Mouse (Mus musculus): ENCODE measurements at regions not wholly inside any gene's neighbourhood (a gene's known extent, or its start where the extent isn't known, plus 50 kb on each side); places are given as distances from the start of the nearest gene placed in this dataset.

GRCm38 (mm10) chr15:67283275-67283972, 782.7 kb upstream of the Lrrc6 start:
- no peaks in the 10 kb centered on the region for H3K4me1 ChIP-seq (ENCODE audit: control insufficient read depth, insufficient read depth, low read length)
- no peak overlapping the region for H3K27ac ChIP-seq (ENCODE audit: insufficient read depth, low read length)
- no peak overlapping the region for H3K4me3 ChIP-seq (ENCODE audit: insufficient read depth, low read length)
- TF ChIP-seq POLR2A (IDR thresholded peaks at IDR 0.05; ENCODE audit: extremely low read depth, insufficient read depth, low read length) = no peak

- Histone ChIP-seq H3K4me1 (ENCODE audit: control insufficient read depth, insufficient read depth, low read length) (no peaks in the 10 kb centered on the region), H3K27ac (ENCODE audit: insufficient read depth, low read length) (no peak overlapping the region), H3K4me3 (ENCODE audit: insufficient read depth, low read length) (no peak overlapping the region)
- TF ChIP-seq CTCF (IDR thresholded peaks at IDR 0.05; ENCODE audit: extremely low read depth, insufficient read depth, low read length) (no peak), POLR2A (IDR thresholded peaks at IDR 0.05; ENCODE audit: extremely low read depth, insufficient read depth, low read length) (no peak)
Observed at GRCm38 (mm10) chr15:67278869-67279268, 778.2 kb upstream of the Lrrc6 start.

- H3K4me1 ChIP-seq (ENCODE audit: control insufficient read depth, insufficient read depth, low read length) = no peaks in the 10 kb centered on the region
- no peak overlapping the region for H3K4me3 ChIP-seq (ENCODE audit: insufficient read depth, low read length)
- TF ChIP-seq CTCF (IDR thresholded peaks at IDR 0.05; ENCODE audit: extremely low read depth, insufficient read depth, low read length) (no peak), POLR2A (IDR thresholded peaks at IDR 0.05; ENCODE audit: extremely low read depth, insufficient read depth, low read length) (no peak)
- H3K27ac ChIP-seq (ENCODE audit: insufficient read depth, low read length) = no peak overlapping the region
Observed at GRCm38 (mm10) chr15:67275058-67275457, 774.3 kb upstream of the Lrrc6 start.

- Histone ChIP-seq H3K4me1 (ENCODE audit: control insufficient read depth, insufficient read depth, low read length) (no peaks in the 10 kb centered on the region), H3K27ac (ENCODE audit: insufficient read depth, low read length) (no peak overlapping the region), H3K4me3 (ENCODE audit: insufficient read depth, low read length) (no peak overlapping the region)
- no peak for TF ChIP-seq POLR2A (IDR thresholded peaks at IDR 0.05; ENCODE audit: extremely low read depth, insufficient read depth, low read length)
- no peak for TF ChIP-seq CTCF (IDR thresholded peaks at IDR 0.05; ENCODE audit: extremely low read depth, insufficient read depth, low read length)
Observed at GRCm38 (mm10) chr15:67272397-67272796, 771.7 kb upstream of the Lrrc6 start.

- Histone ChIP-seq H3K4me3 (ENCODE audit: insufficient read depth, low read length) (no peak overlapping the region), H3K4me1 (ENCODE audit: control insufficient read depth, insufficient read depth, low read length) (no peaks in the 10 kb centered on the region), H3K27ac (ENCODE audit: insufficient read depth, low read length) (no peak overlapping the region)
- no peak for TF ChIP-seq POLR2A (IDR thresholded peaks at IDR 0.05; ENCODE audit: extremely low read depth, insufficient read depth, low read length)
- no peak for TF ChIP-seq CTCF (IDR thresholded peaks at IDR 0.05; ENCODE audit: extremely low read depth, insufficient read depth, low read length)
Observed at GRCm38 (mm10) chr15:67263723-67264122, 763.0 kb upstream of the Lrrc6 start.

GRCm38 (mm10) chr15:67263313-67263712, 762.6 kb upstream of the Lrrc6 start:
- H3K4me1 ChIP-seq (ENCODE audit: control insufficient read depth, insufficient read depth, low read length) = no peaks in the 10 kb centered on the region
- no peak overlapping the region for H3K4me3 ChIP-seq (ENCODE audit: insufficient read depth, low read length)
- no peak for TF ChIP-seq CTCF (IDR thresholded peaks at IDR 0.05; ENCODE audit: extremely low read depth, insufficient read depth, low read length)
- TF ChIP-seq POLR2A (IDR thresholded peaks at IDR 0.05; ENCODE audit: extremely low read depth, insufficient read depth, low read length) = no peak
- H3K27ac ChIP-seq (ENCODE audit: insufficient read depth, low read length) = no peak overlapping the region

GRCm38 (mm10) chr15:67262269-67262668, 761.6 kb upstream of the Lrrc6 start:
- Histone ChIP-seq H3K27ac (ENCODE audit: insufficient read depth, low read length) (no peak overlapping the region), H3K4me3 (ENCODE audit: insufficient read depth, low read length) (no peak overlapping the region), H3K4me1 (ENCODE audit: control insufficient read depth, insufficient read depth, low read length) (no peaks in the 10 kb centered on the region)
- TF ChIP-seq POLR2A (IDR thresholded peaks at IDR 0.05; ENCODE audit: extremely low read depth, insufficient read depth, low read length) (no peak), CTCF (IDR thresholded peaks at IDR 0.05; ENCODE audit: extremely low read depth, insufficient read depth, low read length) (no peak)

GRCm38 (mm10) chr15:67260666-67261065, 760.0 kb upstream of the Lrrc6 start:
- Histone ChIP-seq H3K4me3 (ENCODE audit: insufficient read depth, low read length) (no peak overlapping the region), H3K4me1 (ENCODE audit: control insufficient read depth, insufficient read depth, low read length) (no peaks in the 10 kb centered on the region), H3K27ac (ENCODE audit: insufficient read depth, low read length) (no peak overlapping the region)
- TF ChIP-seq POLR2A (IDR thresholded peaks at IDR 0.05; ENCODE audit: extremely low read depth, insufficient read depth, low read length) = no peak
- no peak for TF ChIP-seq CTCF (IDR thresholded peaks at IDR 0.05; ENCODE audit: extremely low read depth, insufficient read depth, low read length)

- Histone ChIP-seq H3K4me3 (ENCODE audit: insufficient read depth, low read length) (no peak overlapping the region), H3K4me1 (ENCODE audit: control insufficient read depth, insufficient read depth, low read length) (0 out of 2 replicates have a peak, but pooled peaks cover 3% of the 10 kb centered on the region), H3K27ac (ENCODE audit: insufficient read depth, low read length) (no peak overlapping the region)
- TF ChIP-seq CTCF (IDR thresholded peaks at IDR 0.05; ENCODE audit: extremely low read depth, insufficient read depth, low read length) = no peak
- TF ChIP-seq POLR2A (IDR thresholded peaks at IDR 0.05; ENCODE audit: extremely low read depth, insufficient read depth, low read length) = no peak
Observed at GRCm38 (mm10) chr15:67249147-67249546, 748.4 kb upstream of the Lrrc6 start.

- TF ChIP-seq CTCF (IDR thresholded peaks at IDR 0.05; ENCODE audit: extremely low read depth, insufficient read depth, low read length) (no peak), POLR2A (IDR thresholded peaks at IDR 0.05; ENCODE audit: extremely low read depth, insufficient read depth, low read length) (no peak)
- H3K4me1 ChIP-seq (ENCODE audit: control insufficient read depth, insufficient read depth, low read length) = 0 out of 2 replicates have a peak, but pooled peaks cover 3% of the 10 kb centered on the region
- no peak overlapping the region for H3K4me3 ChIP-seq (ENCODE audit: insufficient read depth, low read length)
- no peak overlapping the region for H3K27ac ChIP-seq (ENCODE audit: insufficient read depth, low read length)
Observed at GRCm38 (mm10) chr15:67248471-67248870, 747.8 kb upstream of the Lrrc6 start.
